Mouse (Mus musculus): ENCODE measurements around the gene Efemp2. TPM values are rescaled to one million over a fixed set of nuclear protein-coding genes. Genes with fewer than 3 reads are reported as not detected.

Gene Efemp2
- polyA plus RNA-seq, 1 experiment from 2014 or later, result 208 TPM

GRCm38 (mm10) chr19:5431911-5432464 is 41.8 kb upstream of the Efemp2 start:
- Histone ChIP-seq H3K9me3 (ENCODE audit: low read length) (no peaks in the 10 kb centered on the region), H3K4me3 (ENCODE audit: low read length) (no peak overlapping the region), H3K4me1 (ENCODE audit: insufficient read depth, low read length) (peaks cover 16% of the 10 kb centered on the region), H3K9ac (replicated peaks; ENCODE audit: low read length) (no peak overlapping the region), H3K36me3 (ENCODE audit: insufficient read depth, low read length) (peaks cover 3% of the 10 kb centered on the region; the same call in 1 of the 2 replicates), H3K27me3 (ENCODE audit: insufficient read depth, low read length) (no peaks in the 10 kb centered on the region), H3K27ac (ENCODE audit: low read length) (no peak overlapping the region), H3K4me2 (replicated peaks; ENCODE audit: low read depth, low read length) (no peak overlapping the region)
- no peak for ATAC-seq (ENCODE audit: low FRiP score, low TSS enrichment)
- 67% methylated on average over 4 of the region's 4 CpGs for WGBS

GRCm38 (mm10) chr19:5432992-5433852 is 40.5 kb upstream of the Efemp2 start:
- ATAC-seq (ENCODE audit: low FRiP score, low TSS enrichment), result peak; percentile 73; the same call in 1 of the 2 replicates
- Histone ChIP-seq H3K4me3 (ENCODE audit: low read length) (peak overlapping the region; percentile 42), H3K27ac (ENCODE audit: low read length) (peak overlapping the region; percentile 77), H3K9me3 (ENCODE audit: low read length) (no peaks in the 10 kb centered on the region), H3K4me2 (replicated peaks; ENCODE audit: low read depth, low read length) (peak overlapping the region; percentile 73), H3K9ac (replicated peaks; ENCODE audit: low read length) (peak overlapping the region; percentile 67), H3K36me3 (ENCODE audit: insufficient read depth, low read length) (no peaks in the 10 kb centered on the region), H3K27me3 (ENCODE audit: insufficient read depth, low read length) (no peaks in the 10 kb centered on the region), H3K4me1 (ENCODE audit: insufficient read depth, low read length) (peaks cover 15% of the 10 kb centered on the region)
- WGBS, result 6% methylated on average over 16 of the region's 16 CpGs

- Histone ChIP-seq H3K4me3 (ENCODE audit: low read length) (no peak overlapping the region), H3K27ac (ENCODE audit: low read length) (peak overlapping the region; percentile 77; the same call in 1 of the 2 replicates), H3K4me2 (replicated peaks; ENCODE audit: low read depth, low read length) (peak overlapping the region; percentile 73), H3K9me3 (ENCODE audit: low read length) (no peaks in the 10 kb centered on the region), H3K36me3 (ENCODE audit: insufficient read depth, low read length) (no peaks in the 10 kb centered on the region), H3K4me1 (ENCODE audit: insufficient read depth, low read length) (peaks cover 15% of the 10 kb centered on the region), H3K9ac (replicated peaks; ENCODE audit: low read length) (peak overlapping the region; percentile 67; the same call in 1 of the 2 replicates), H3K27me3 (ENCODE audit: insufficient read depth, low read length) (no peaks in the 10 kb centered on the region)
- ATAC-seq (ENCODE audit: low FRiP score, low TSS enrichment), result no peak
- WGBS, result 65% methylated on average over 7 of the region's 7 CpGs
These were observed 39.8 kb upstream of the Efemp2 start for GRCm38 (mm10) chr19:5433951-5434350.

- H3K36me3 ChIP-seq (ENCODE audit: insufficient read depth, low read length), result no peaks in the 10 kb centered on the region
- no peak overlapping the region for H3K9ac ChIP-seq (replicated peaks; ENCODE audit: low read length)
- peaks cover 29% of the 10 kb centered on the region for H3K27me3 ChIP-seq (ENCODE audit: insufficient read depth, low read length)
- peaks cover 24% of the 10 kb centered on the region for H3K4me1 ChIP-seq (ENCODE audit: insufficient read depth, low read length)
- peaks cover 5% of the 10 kb centered on the region for H3K9me3 ChIP-seq (ENCODE audit: low read length)
- no peak overlapping the region for H3K27ac ChIP-seq (ENCODE audit: low read length)
- ATAC-seq (ENCODE audit: low FRiP score, low TSS enrichment), result no peak
- 58% methylated on average over 9 of the region's 9 CpGs for WGBS
- H3K4me3 ChIP-seq (ENCODE audit: low read length), result no peak overlapping the region
- no peak overlapping the region for H3K4me2 ChIP-seq (replicated peaks; ENCODE audit: low read depth, low read length)
These were observed 29.3 kb upstream of the Efemp2 start for GRCm38 (mm10) chr19:5444371-5444908.

GRCm38 (mm10) chr19:5444954-5445353 is 28.8 kb upstream of the Efemp2 start:
- 0 out of 2 replicates have a peak, but pooled peaks have one; percentile 52 for ATAC-seq (ENCODE audit: low FRiP score, low TSS enrichment)
- Histone ChIP-seq H3K27ac (ENCODE audit: low read length) (no peak overlapping the region), H3K9ac (replicated peaks; ENCODE audit: low read length) (no peak overlapping the region)

GRCm38 (mm10) chr19:5445747-5446146 is 28.0 kb upstream of the Efemp2 start:
- 86% methylated on average over 5 of the region's 5 CpGs for WGBS
- Histone ChIP-seq H3K9ac (replicated peaks; ENCODE audit: low read length) (no peak overlapping the region), H3K27me3 (ENCODE audit: insufficient read depth, low read length) (peaks cover 35% of the 10 kb centered on the region), H3K4me2 (replicated peaks; ENCODE audit: low read depth, low read length) (no peak overlapping the region), H3K4me3 (ENCODE audit: low read length) (no peak overlapping the region), H3K9me3 (ENCODE audit: low read length) (no peaks in the 10 kb centered on the region; the same call in 1 of the 2 replicates), H3K4me1 (ENCODE audit: insufficient read depth, low read length) (peaks cover 24% of the 10 kb centered on the region), H3K27ac (ENCODE audit: low read length) (no peak overlapping the region), H3K36me3 (ENCODE audit: insufficient read depth, low read length) (no peaks in the 10 kb centered on the region)
- ATAC-seq (ENCODE audit: low FRiP score, low TSS enrichment), result no peak

More at GRCm38 (mm10) chr19:5444954-5445353, 28.8 kb upstream of the Efemp2 start:
- H3K27me3 ChIP-seq (ENCODE audit: insufficient read depth, low read length), result peaks cover 35% of the 10 kb centered on the region
- no peaks in the 10 kb centered on the region for H3K36me3 ChIP-seq (ENCODE audit: insufficient read depth, low read length)
- H3K9me3 ChIP-seq (ENCODE audit: low read length), result peaks cover 5% of the 10 kb centered on the region
- H3K4me2 ChIP-seq (replicated peaks; ENCODE audit: low read depth, low read length), result no peak overlapping the region
- H3K4me1 ChIP-seq (ENCODE audit: insufficient read depth, low read length), result peaks cover 24% of the 10 kb centered on the region
- no peak overlapping the region for H3K4me3 ChIP-seq (ENCODE audit: low read length)
- 14% methylated on average over 7 of the region's 7 CpGs for WGBS

GRCm38 (mm10) chr19:5447515-5448353 is 26.0 kb upstream of the Efemp2 start, which contains the start of gene Fosl1:
Gene Fosl1, plus strand, starts transcription at chr19:5447547.
- peaks cover 35% of the 10 kb centered on the region for H3K27me3 ChIP-seq (ENCODE audit: insufficient read depth, low read length)
- H3K4me2 ChIP-seq (replicated peaks; ENCODE audit: low read depth, low read length), result peak within 1 kb of the TSS; percentile 99

GRCm38 (mm10) chr19:5448354-5449150 is 25.2 kb upstream of the Efemp2 start:
- Histone ChIP-seq H3K4me1 (ENCODE audit: insufficient read depth, low read length) (peaks cover 24% of the 10 kb centered on the region), H3K4me3 (ENCODE audit: low read length) (peak overlapping the region; percentile 63), H3K9ac (replicated peaks; ENCODE audit: low read length) (peak overlapping the region; percentile 58; the same call in 1 of the 2 replicates), H3K4me2 (replicated peaks; ENCODE audit: low read depth, low read length) (peak overlapping the region; percentile 99), H3K27me3 (ENCODE audit: insufficient read depth, low read length) (peaks cover 35% of the 10 kb centered on the region), H3K9me3 (ENCODE audit: low read length) (no peaks in the 10 kb centered on the region; the same call in 1 of the 2 replicates), H3K36me3 (ENCODE audit: insufficient read depth, low read length) (no peaks in the 10 kb centered on the region), H3K27ac (ENCODE audit: low read length) (no peak overlapping the region)
- 6% methylated on average over 36 of the region's 36 CpGs for WGBS
- peak; percentile 18; the same call in 1 of the 2 replicates for ATAC-seq (ENCODE audit: low FRiP score, low TSS enrichment)

More at GRCm38 (mm10) chr19:5447515-5448353, 26.0 kb upstream of the Efemp2 start, which contains the start of gene Fosl1:
- Histone ChIP-seq H3K4me3 (ENCODE audit: low read length) (peak within 1 kb of the TSS; percentile 63), H3K27ac (ENCODE audit: low read length) (no peak within 1 kb of the TSS), H3K36me3 (ENCODE audit: insufficient read depth, low read length) (no peaks in the 10 kb centered on the region), H3K4me1 (ENCODE audit: insufficient read depth, low read length) (peaks cover 24% of the 10 kb centered on the region), H3K9ac (replicated peaks; ENCODE audit: low read length) (peak within 1 kb of the TSS; percentile 58), H3K9me3 (ENCODE audit: low read length) (no peaks in the 10 kb centered on the region; the same call in 1 of the 2 replicates)
- 0% methylated on average over 68 of the region's 70 CpGs for WGBS
- ATAC-seq (ENCODE audit: low FRiP score, low TSS enrichment), result peak; percentile 72
